Mouse (Mus musculus): ENCODE measurements around the gene Ap4e1. TPM values are rescaled to one million over a fixed set of nuclear protein-coding genes. Genes with fewer than 3 reads are reported as not detected.
"Not testable (repeated sequence)": the region's sequence is repeated elsewhere in the genome, so short reads cannot be mapped to it uniquely, and the experiment has no call there.

Gene Ap4e1
- polyA plus RNA-seq, 1 experiment from 2014 or later, result 6.9 TPM

DNA sequence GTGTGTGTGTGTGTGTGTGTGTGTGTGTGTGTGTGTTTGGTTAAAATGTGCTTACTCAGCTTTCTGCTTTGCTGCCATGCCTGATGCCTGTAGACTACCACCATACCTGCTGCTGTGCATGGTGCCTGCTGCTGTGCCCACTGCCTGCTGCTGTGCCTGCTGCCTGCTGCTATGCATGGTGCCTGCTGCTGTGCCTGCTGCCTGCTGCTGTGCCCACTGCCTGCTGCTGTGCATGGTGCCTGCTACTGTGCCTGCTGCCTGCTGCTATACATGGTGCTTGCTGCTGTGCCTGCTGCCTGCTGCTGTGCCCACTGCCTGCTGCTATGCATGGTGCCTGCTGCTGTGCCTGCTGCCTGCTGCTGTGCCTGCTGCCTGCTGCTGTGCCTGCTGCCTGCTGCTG lies 81.6 kb downstream of the Ap4e1 start:
- not testable (repeated sequence) for H3K27ac ChIP-seq (ENCODE audit: low read length); H3K9ac ChIP-seq (ENCODE audit: low read depth, low read length); ATAC-seq; H3K9me3 ChIP-seq (ENCODE audit: control insufficient read depth, low read length); H3K4me2 ChIP-seq (ENCODE audit: low read depth, low read length); H3K4me3 ChIP-seq (ENCODE audit: low read length); H3K4me1 ChIP-seq (ENCODE audit: control insufficient read depth, insufficient read depth, low read length); H3K36me3 ChIP-seq (ENCODE audit: control insufficient read depth, insufficient read depth, low read length); H3K27me3 ChIP-seq (replicated peaks; ENCODE audit: control insufficient read depth, insufficient read depth, low read length)

DNA sequence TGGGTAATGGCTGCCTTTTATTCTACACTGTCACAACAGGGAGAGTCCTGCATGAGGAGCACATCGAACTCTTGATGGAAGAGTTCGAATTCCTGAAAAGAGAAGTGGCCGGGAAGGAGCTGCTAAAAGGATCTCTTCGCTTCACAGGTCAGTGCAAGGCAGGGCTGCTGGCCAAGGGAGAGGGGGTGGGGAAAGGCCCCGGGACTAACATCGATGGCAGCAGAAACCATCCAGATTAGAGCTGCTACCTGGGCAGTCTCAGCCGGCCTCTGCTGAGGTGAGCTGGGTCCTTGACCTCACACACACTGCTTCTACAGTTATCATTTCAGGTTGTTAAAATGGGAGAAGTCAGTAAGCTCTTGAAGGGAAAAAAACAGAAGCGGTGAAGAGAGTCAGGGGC lies 83.5 kb downstream of the Ap4e1 start:
- H3K4me3 ChIP-seq (ENCODE audit: low read length), result no peak overlapping the region
- 67% methylated on average over 8 of the region's 8 CpGs for WGBS
- H3K27ac ChIP-seq (ENCODE audit: low read length), result no peak overlapping the region
- no peak overlapping the region for H3K4me2 ChIP-seq (ENCODE audit: low read depth, low read length)
- ATAC-seq, result no peak
- no peaks in the 10 kb centered on the region for H3K9me3 ChIP-seq (ENCODE audit: control insufficient read depth, low read length)
- no peaks in the 10 kb centered on the region for H3K27me3 ChIP-seq (replicated peaks; ENCODE audit: control insufficient read depth, insufficient read depth, low read length)
- no peak overlapping the region for H3K9ac ChIP-seq (ENCODE audit: low read depth, low read length)
- no peaks in the 10 kb centered on the region; the same call in 1 of the 2 replicates for H3K36me3 ChIP-seq (ENCODE audit: control insufficient read depth, insufficient read depth, low read length)
- H3K4me1 ChIP-seq (ENCODE audit: control insufficient read depth, insufficient read depth, low read length), result no peaks in the 10 kb centered on the region

DNA sequence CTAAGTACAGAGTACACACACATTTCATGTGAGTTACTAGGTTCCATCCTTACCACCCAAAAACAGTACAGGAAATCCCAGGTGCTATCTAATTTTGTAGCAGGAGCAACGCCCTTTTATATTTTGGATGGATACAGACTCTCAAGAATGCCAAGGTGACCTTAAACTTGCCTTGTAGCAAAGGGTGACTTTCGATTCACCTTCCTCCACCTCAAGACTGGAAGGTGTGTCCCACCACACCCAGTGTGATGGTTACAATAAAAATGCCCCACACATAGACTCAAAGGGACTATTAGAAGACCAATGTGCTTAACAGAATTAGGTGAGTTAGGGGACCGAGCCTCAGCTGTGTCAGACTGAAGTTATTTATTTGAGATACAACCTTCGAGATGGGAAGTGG lies 100.5 kb downstream of the Ap4e1 start:
- no peaks in the 10 kb centered on the region for H3K27me3 ChIP-seq (replicated peaks; ENCODE audit: control insufficient read depth, insufficient read depth, low read length)
- no peak overlapping the region for H3K4me2 ChIP-seq (ENCODE audit: low read depth, low read length)
- H3K36me3 ChIP-seq (ENCODE audit: control insufficient read depth, insufficient read depth, low read length), result peaks cover 25% of the 10 kb centered on the region
- no peak overlapping the region for H3K27ac ChIP-seq (ENCODE audit: low read length)
- ATAC-seq, result no peak
- H3K4me1 ChIP-seq (ENCODE audit: control insufficient read depth, insufficient read depth, low read length), result no peaks in the 10 kb centered on the region
- no peak overlapping the region for H3K9ac ChIP-seq (ENCODE audit: low read depth, low read length)
- H3K9me3 ChIP-seq (ENCODE audit: control insufficient read depth, low read length), result no peaks in the 10 kb centered on the region
- H3K4me3 ChIP-seq (ENCODE audit: low read length), result no peak overlapping the region
- WGBS, result 94% methylated on average over 4 of the region's 4 CpGs

Small RNA genes lying within 50 kb of the gene (microRNA-seq; reads per million reads assigned to microRNA genes)
- gene Gm24081, result not detected

Other genes starting within 250 kb of the Ap4e1 start
- 1.4 and 1.5 TPM in 2 replicates for gene Usp50, start 225.2 kb upstream of the Ap4e1 start, polyA plus RNA-seq (2015; fragmentation: Nextera tagmentation; extraction: Ambion mirVana)
- 33.0 and 37.8 TPM in 2 replicates for gene Trpm7, start 132.5 kb upstream of the Ap4e1 start, polyA plus RNA-seq (2015; fragmentation: Nextera tagmentation; extraction: Ambion mirVana)
- 57.8 and 64.3 TPM in 2 replicates for gene Sppl2a, start 75.5 kb upstream of the Ap4e1 start, polyA plus RNA-seq (2015; fragmentation: Nextera tagmentation; extraction: Ambion mirVana)
- 63.9 TPM in 2 replicates for gene Blvra, start 61.9 kb downstream of the Ap4e1 start, polyA plus RNA-seq (2015; fragmentation: Nextera tagmentation; extraction: Ambion mirVana)
- 56.9 and 63.5 TPM in 2 replicates for gene Ncaph, start 125.2 kb downstream of the Ap4e1 start, polyA plus RNA-seq (2015; fragmentation: Nextera tagmentation; extraction: Ambion mirVana)
- 24.5 and 25.0 TPM in 2 replicates for gene Itpripl1, start 134.7 kb downstream of the Ap4e1 start, polyA plus RNA-seq (2015; fragmentation: Nextera tagmentation; extraction: Ambion mirVana)
- gene 1810024B03Rik, start 199.6 kb downstream of the Ap4e1 start, polyA plus RNA-seq (2015; fragmentation: Nextera tagmentation; extraction: Ambion mirVana), result 1.4 TPM in 2 replicates
- gene Snrnp200, start 199.7 kb downstream of the Ap4e1 start, polyA plus RNA-seq (2015; fragmentation: Nextera tagmentation; extraction: Ambion mirVana), result 37.7 and 39.8 TPM in 2 replicates
- gene Ciao1, start 239.1 kb downstream of the Ap4e1 start, polyA plus RNA-seq (2015; fragmentation: Nextera tagmentation; extraction: Ambion mirVana), result 63.1 and 63.3 TPM in 2 replicates
- gene Tmem127, start 239.2 kb downstream of the Ap4e1 start, polyA plus RNA-seq (2015; fragmentation: Nextera tagmentation; extraction: Ambion mirVana), result 23.1 and 24.9 TPM in 2 replicates

All from intestine, embryonic 16.5 days (tissue).